ENCODE assay signal across 9 mouse cellular contexts in the genomic region with DNA sequence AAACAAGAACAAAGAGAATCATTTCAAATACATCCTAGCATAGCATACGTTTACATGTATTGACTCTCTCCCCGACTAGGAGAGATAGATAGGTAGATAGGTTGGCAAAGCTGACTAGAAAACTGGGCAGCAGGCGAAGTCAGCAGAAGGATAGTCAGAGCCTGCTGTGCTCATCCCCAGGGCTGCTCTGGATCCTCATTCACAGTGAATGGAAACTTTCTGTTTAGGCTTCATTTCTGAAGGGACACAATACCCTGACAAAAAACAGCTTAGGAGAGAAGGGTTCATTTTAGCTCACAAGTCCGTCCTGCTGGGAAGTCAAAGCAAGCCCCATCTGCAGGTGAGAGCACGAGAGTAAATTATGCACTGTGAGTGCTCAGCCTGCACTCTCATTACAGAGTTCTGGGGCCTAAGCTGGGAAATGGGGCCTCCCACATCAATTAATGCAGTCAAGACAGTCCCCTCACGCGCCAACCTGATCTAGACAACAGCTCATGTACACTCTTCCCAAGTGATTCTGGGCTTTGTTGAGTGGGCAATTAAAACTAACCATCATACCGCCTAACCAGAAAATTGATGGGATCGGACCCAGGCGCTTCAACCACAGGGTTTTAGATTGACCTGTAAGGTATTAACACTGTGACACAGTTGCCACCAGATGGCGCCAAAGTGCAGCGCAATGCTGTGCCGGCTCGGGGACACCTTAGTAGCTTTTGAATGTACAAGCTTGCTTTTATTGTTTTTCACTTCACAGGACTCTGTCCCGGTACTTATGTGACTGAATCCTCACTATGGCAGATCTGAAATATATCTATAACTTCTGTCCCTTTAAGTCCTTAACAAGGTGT. TPM values are rescaled to one million over a fixed set of nuclear protein-coding genes. Genes with fewer than 3 reads are reported as not detected.
DNase-seq lines count a peak whose midpoint lies in the region; ATAC-seq and TF ChIP-seq lines count a peak whose summit lies in the region.
"Had no signal": no experiment of that assay in that cellular context is flagged by ENCODE, and none has a peak within 500 bp of the region (broad histone marks: within the 10 kb centered on the region; RNA-seq: fewer than 3 reads in every experiment).

No protein-coding gene starts in this region.

- no peak for TF ChIP-seq POLR2A in brain, embryonic 14.5 days (IDR thresholded peaks at IDR 0.05; ENCODE audit: borderline replicate concordance, extremely low read depth, insufficient read depth, insufficient read length, poor library complexity, severe bottlenecking)
- no peak for TF ChIP-seq POLR2A in liver, adult 2 months (IDR thresholded peaks at IDR 0.05; ENCODE audit: extremely low read depth, insufficient read depth, low read length)

- TF ChIP-seq CTCF in brain, embryonic 14.5 days (IDR thresholded peaks at IDR 0.05; ENCODE audit: borderline replicate concordance, extremely low read depth, insufficient read depth, insufficient read length) = peak; percentile 98
- TF ChIP-seq CTCF in kidney, postnatal 0 days (IDR thresholded peaks at IDR 0.05; ENCODE audit: low read depth) = peak; percentile 96
- TF ChIP-seq CTCF in liver, adult 2 months (IDR thresholded peaks at IDR 0.05; ENCODE audit: low read depth, low read length) = peak; percentile 96

- whole genome bisulfite sequencing in heart, embryonic 12.5 days = 28% methylated on average over 15 of the region's 15 CpGs
- 23% methylated on average over 15 of the region's 15 CpGs for WGBS in kidney, postnatal 0 days
- 39% methylated on average over 15 of the region's 15 CpGs for WGBS in liver, adult 2 months

- no peaks in the 10 kb centered on the region for H3K79me2 ChIP-seq in liver, adult 2 months (ENCODE audit: control insufficient read depth, insufficient read depth, low read length)

- H3K4me3 ChIP-seq in heart, embryonic 12.5 days = no peak overlapping the region
- no peak overlapping the region for H3K4me3 ChIP-seq in kidney, postnatal 0 days (replicated peaks; ENCODE audit: low read depth, low read length)
- H3K4me3 ChIP-seq in liver, adult 2 months (ENCODE audit: insufficient read depth, low read depth, low read length) = no peak overlapping the region
- H3K4me3 ChIP-seq: erythroblast, embryonic 14.5 days had no signal

- peaks cover 25% of the 10 kb centered on the region for H3K36me3 ChIP-seq in heart, embryonic 12.5 days
- H3K36me3 ChIP-seq in kidney, postnatal 0 days (ENCODE audit: insufficient read depth, low read length) = peaks cover 11% of the 10 kb centered on the region; the same call in 1 of the 2 replicates
- peaks cover 12% of the 10 kb centered on the region for H3K36me3 ChIP-seq in liver, adult 2 months (ENCODE audit: control insufficient read depth, insufficient read depth, low read length)
- H3K36me3 ChIP-seq in splenic B cell, adult 2 months (ENCODE audit: control insufficient read depth, insufficient read depth, low read length, poor library complexity, severe bottlenecking) = peaks cover 5% of the 10 kb centered on the region; the same call in 1 of the 2 replicates

- DNase-seq in CD4-positive, CD25-positive, alpha-beta regulatory T cell, adult 2 months (ENCODE audit: low read depth, low spot score) = peak; percentile 89
- peak; percentile 94 for DNase-seq in brain, embryonic 14.5 days (ENCODE audit: low read depth)
- DNase-seq in kidney, postnatal 0 days (ENCODE audit: low spot score) = peak; percentile 84
- DNase-seq in liver, adult 2 months (ENCODE audit: extremely low read depth, low read depth, low spot score) = peak; percentile 57
- DNase-seq in natural killer cell, adult 2 months (ENCODE audit: low spot score in 2 of 2) = peak; percentile 49 to 65
- DNase-seq in splenic B cell, adult 2 months (ENCODE audit: low read depth, low spot score) = peak; percentile 85

- H3K27me3 ChIP-seq in heart, embryonic 12.5 days (replicated peaks) = no peaks in the 10 kb centered on the region
- no peaks in the 10 kb centered on the region for H3K27me3 ChIP-seq in kidney, postnatal 0 days (ENCODE audit: insufficient read depth, low read length)
- no peaks in the 10 kb centered on the region for H3K27me3 ChIP-seq in liver, adult 2 months (ENCODE audit: control insufficient read depth, insufficient read depth, low read length)
- no peaks in the 10 kb centered on the region for H3K27me3 ChIP-seq in splenic B cell, adult 2 months (ENCODE audit: control insufficient read depth, insufficient read depth, low read length, poor library complexity, severe bottlenecking)

- no peaks in the 10 kb centered on the region for H3K9me3 ChIP-seq in heart, embryonic 12.5 days (replicated peaks)
- H3K9me3 ChIP-seq in kidney, postnatal 0 days (replicated peaks; ENCODE audit: low read length) = no peaks in the 10 kb centered on the region

- no peak overlapping the region for H3K9ac ChIP-seq in heart, embryonic 12.5 days
- H3K9ac ChIP-seq in kidney, postnatal 0 days (ENCODE audit: low read depth, low read length) = no peak overlapping the region
- H3K9ac ChIP-seq in liver, adult 2 months (ENCODE audit: low read depth, low read length) = no peak overlapping the region

- H3K27ac ChIP-seq in heart, embryonic 12.5 days (ENCODE audit: poor library complexity, severe bottlenecking) = no peak overlapping the region
- no peak overlapping the region for H3K27ac ChIP-seq in kidney, postnatal 0 days
- no peak overlapping the region for H3K27ac ChIP-seq in liver, adult 2 months (replicated peaks; ENCODE audit: insufficient read depth, low read depth, low read length)

- no peaks in the 10 kb centered on the region for H3K4me1 ChIP-seq in heart, embryonic 12.5 days (replicated peaks)
- no peaks in the 10 kb centered on the region for H3K4me1 ChIP-seq in kidney, postnatal 0 days (replicated peaks; ENCODE audit: insufficient read depth, low read length)
- no peaks in the 10 kb centered on the region for H3K4me1 ChIP-seq in liver, adult 2 months (ENCODE audit: control insufficient read depth, insufficient read depth, low read length)

- ATAC-seq in erythroblast, adult 5-6 weeks (replicated peaks; ENCODE audit: low FRiP score, poor library complexity, severe bottlenecking) = peak; percentile 95
- peak; percentile 63; the same call in 1 of the 2 replicates for ATAC-seq in heart, embryonic 12.5 days (ENCODE audit: insufficient number of reproducible peaks, low FRiP score)
- ATAC-seq in kidney, postnatal 0 days (replicated peaks; ENCODE audit: low FRiP score, low read depth) = peak; percentile 82

- no peak overlapping the region for H3K4me2 ChIP-seq in heart, embryonic 12.5 days
- no peak overlapping the region for H3K4me2 ChIP-seq in kidney, postnatal 0 days (ENCODE audit: low read length)

RNA-seq across cellular contexts. Expression of gene Dis3, which starts 42.4 kb away (rescaled TPM):
- 22.0 and 23.3 TPM in 2 replicates for polyA plus RNA-seq in brain, embryonic 14.5 days (2012; rRNA removed)
- 7.3 and 12.7 TPM in 2 replicates for total RNA-seq in erythroblast, adult 5-6 weeks (2015; ENCODE audit: low replicate concordance)
- 8.9 and 9.8 TPM in 2 replicates for total RNA-seq in erythroblast, adult 5-6 weeks (2017; ENCODE audit: low replicate concordance)
- 30.1 and 33.5 TPM in 2 replicates for polyA plus RNA-seq in heart, embryonic 12.5 days (2016; fragmentation: Nextera tagmentation; extraction: Ambion mirVana)
- 18.6 and 20.2 TPM in 2 replicates for polyA plus RNA-seq in kidney, postnatal 0 days (2015; fragmentation: Nextera tagmentation; extraction: Ambion mirVana)
- total RNA-seq in liver, adult 2 months (2014; rRNA removed) = 7.3 and 7.8 TPM in 2 replicates
- 2.0 and 2.5 TPM in 2 replicates for polyA plus RNA-seq in liver, adult 2 months (2012; rRNA removed)

RNA-seq across cellular contexts. Expression of gene Pibf1, which starts 42.8 kb away (rescaled TPM):
- 8.5 and 10.1 TPM in 2 replicates for polyA plus RNA-seq in brain, embryonic 14.5 days (2012; rRNA removed)
- 9.6 and 14.2 TPM in 2 replicates for total RNA-seq in erythroblast, adult 5-6 weeks (2015; ENCODE audit: low replicate concordance)
- total RNA-seq in erythroblast, adult 5-6 weeks (2017; ENCODE audit: low replicate concordance) = 7.3 and 11.7 TPM in 2 replicates
- 17.6 and 17.9 TPM in 2 replicates for polyA plus RNA-seq in heart, embryonic 12.5 days (2016; fragmentation: Nextera tagmentation; extraction: Ambion mirVana)
- polyA plus RNA-seq in kidney, postnatal 0 days (2015; fragmentation: Nextera tagmentation; extraction: Ambion mirVana) = 12.7 and 15.1 TPM in 2 replicates
- 6.4 and 8.3 TPM in 2 replicates for total RNA-seq in liver, adult 2 months (2014; rRNA removed)
- 0.70 and 0.97 TPM in 2 replicates for polyA plus RNA-seq in liver, adult 2 months (2012; rRNA removed)
- polyA plus RNA-seq: erythroblast, embryonic 14.5 days had no signal
